Mouse (Mus musculus) hindbrain, embryonic 11.5 days (tissue): Measurements from ENCODE around the gene Maml3. TPM values are rescaled to one million over a fixed set of nuclear protein-coding genes. Genes with fewer than 3 reads are reported as not detected.

Experiments used
- ATAC-seq: fragments of 200-750 bp; cut with Nextera tagmentation; 2 replicates; pipeline ENCODE4 v1.8.0; 2017; ENCODE audit warnings: mild to moderate bottlenecking, moderate TSS enrichment, moderate library complexity; ENCODE audit not compliant: low FRiP score
- DNase-seq: peaks from one replicate; pipeline ENCODE4 v3.0.0-alpha.2; 2015; ENCODE audit warnings: low spot score
- H3K27ac ChIP-seq: fragments of 300-500 bp; sonication (generic); 2 replicates; pipeline ENCODE4 v1.5.1; 2014; ENCODE audit warnings: mild to moderate bottlenecking, low read depth, low read length
- H3K27me3 ChIP-seq: fragments of 300-500 bp; sonication (generic); 2 replicates; pipeline ENCODE4 v1.6.1; 2014; ENCODE audit warnings: mild to moderate bottlenecking, low read length, moderate library complexity, mixed read lengths; ENCODE audit not compliant: control insufficient read depth, insufficient read depth
- H3K36me3 ChIP-seq: fragments of 300-500 bp; sonication (generic); 2 replicates; pipeline ENCODE4 v1.6.1; 2014; ENCODE audit warnings: mild to moderate bottlenecking, low read length, moderate library complexity, mixed read lengths; ENCODE audit not compliant: control insufficient read depth, insufficient read depth
- H3K4me1 ChIP-seq: fragments of 300-500 bp; sonication (generic); replicated peaks from 2 replicates; pipeline ENCODE4 v1.6.1; 2014; ENCODE audit warnings: low read length, mixed read lengths; ENCODE audit not compliant: control insufficient read depth, insufficient read depth
- H3K4me2 ChIP-seq: fragments of 300-500 bp; sonication (generic); replicated peaks from 2 replicates; pipeline ENCODE4 v1.6.1; 2014; ENCODE audit warnings: mild to moderate bottlenecking, low read depth, low read length
- H3K4me3 ChIP-seq: fragments of 300-500 bp; sonication (generic); 2 replicates; pipeline ENCODE4 v1.5.1; 2014; ENCODE audit warnings: low read depth, low read length
- H3K9ac ChIP-seq: fragments of 300-500 bp; sonication (generic); 2 replicates; pipeline ENCODE4 v1.6.1; 2014; ENCODE audit warnings: low read depth, low read length
- H3K9me3 ChIP-seq: fragments of 300-500 bp; sonication (generic); 2 replicates; pipeline ENCODE4 v1.6.1; 2016; ENCODE audit warnings: low read length; ENCODE audit not compliant: control insufficient read depth
- WGBS: fragments of 180-500 bp; shearing (Covaris S2); extraction: QIAGEN DNeasy Blood & Tissue Kit; methylation state at CpG from one replicate; pipeline ENCODE4 v1.1.7; 2014; 5-methylcytosine and 5-hydroxymethylcytosine counted together
- polyA plus RNA-seq: library from polyadenylated mRNA; unstranded; fragments of >200 nt; fragmentation: Nextera tagmentation; extraction: Ambion mirVana; gene quantifications from 2 replicates; pipeline ENCODE4 v1.2.1, GENCODE M21; 2014

Maml3 gene
- polyA plus RNA-seq, 1 experiment from 2014 or later = 7.5 TPM

- Histone ChIP-seq H3K27me3 (no peaks in the 10 kb centered on the region), H3K9ac (no peak overlapping the region), H3K27ac (no peak overlapping the region), H3K4me1 (no peaks in the 10 kb centered on the region), H3K4me3 (no peak overlapping the region), H3K36me3 (no peaks in the 10 kb centered on the region), H3K9me3 (no peaks in the 10 kb centered on the region), H3K4me2 (no peak overlapping the region)
- ATAC-seq (no peak), DNase-seq (no peak)
- WGBS = 84% methylated on average over 9 of the region's 9 CpGs
Observed at GRCm38 (mm10) chr3:52115421-52115820, 10.5 kb upstream of the Maml3 start.

DNA sequence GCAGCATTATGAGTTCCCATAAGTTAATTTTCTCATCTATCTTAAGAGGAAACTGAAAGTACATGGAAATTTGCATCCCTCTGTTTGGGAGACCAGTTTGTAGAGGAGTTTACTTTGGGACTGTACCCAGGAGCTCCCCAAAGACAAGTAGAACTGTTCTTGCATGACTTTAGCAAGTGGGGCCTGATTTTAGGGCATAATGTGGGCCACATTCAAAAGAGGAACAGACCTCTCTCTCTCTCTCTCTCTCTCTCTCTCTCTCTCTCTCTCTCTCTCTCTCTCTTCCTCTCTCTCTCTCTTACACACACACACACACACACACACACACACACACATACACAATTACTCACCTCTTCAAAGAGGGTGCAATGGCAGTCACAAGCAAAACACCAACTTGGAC, 3.2 kb upstream of the Maml3 start:
- H3K4me1 ChIP-seq = no peaks in the 10 kb centered on the region
- ATAC-seq (no peak), DNase-seq (no peak)
- no peak overlapping the region for H3K27ac ChIP-seq
- H3K27me3 ChIP-seq = no peaks in the 10 kb centered on the region
- H3K9me3 ChIP-seq = no peaks in the 10 kb centered on the region
- H3K36me3 ChIP-seq = no peaks in the 10 kb centered on the region
- no peak overlapping the region for H3K4me3 ChIP-seq
- H3K9ac ChIP-seq = no peak overlapping the region
- no peak overlapping the region for H3K4me2 ChIP-seq

GRCm38 (mm10) chr3:52105156-52105555, 280 bp upstream of the Maml3 start:
- no peaks in the 10 kb centered on the region for H3K36me3 ChIP-seq

DNA sequence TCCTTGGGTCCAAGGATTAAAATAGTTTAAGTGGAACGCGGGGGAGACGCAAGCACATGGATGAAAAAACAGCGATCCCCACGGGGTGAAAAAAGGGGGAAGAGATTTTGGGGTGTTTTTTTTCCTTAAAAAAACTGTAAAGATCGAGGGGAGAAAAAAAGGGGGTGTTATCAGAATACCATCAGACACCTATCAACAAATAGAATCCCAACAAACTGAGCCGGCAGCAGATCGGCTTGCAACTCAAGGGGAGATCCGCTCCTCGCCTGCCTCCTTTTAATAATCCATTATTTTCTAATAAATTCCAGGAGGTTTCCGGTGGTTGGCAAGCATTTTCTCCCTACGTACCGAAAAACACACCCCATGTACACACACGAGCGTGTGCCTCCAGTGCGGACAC, 668 bp downstream of the Maml3 start:
- DNase-seq = no peak
- Histone ChIP-seq H3K36me3 (no peaks in the 10 kb centered on the region), H3K4me3 (peak overlapping the region; percentile 87), H3K4me2 (peak overlapping the region; percentile 80), H3K9me3 (no peaks in the 10 kb centered on the region), H3K27me3 (no peaks in the 10 kb centered on the region), H3K9ac (peak overlapping the region; percentile 92), H3K4me1 (no peaks in the 10 kb centered on the region), H3K27ac (peak overlapping the region; percentile 98)
- ATAC-seq = no peak
- WGBS = 1% methylated on average over 16 of the region's 16 CpGs

More at GRCm38 (mm10) chr3:52105156-52105555, 280 bp upstream of the Maml3 start:
- no peak for DNase-seq
- peak overlapping the region; percentile 80 for H3K4me2 ChIP-seq
- no peak for ATAC-seq
- peak overlapping the region; percentile 87 for H3K4me3 ChIP-seq
- H3K4me1 ChIP-seq = no peaks in the 10 kb centered on the region
- peak overlapping the region; percentile 92 for H3K9ac ChIP-seq
- peak overlapping the region; percentile 87 for H3K27ac ChIP-seq
- WGBS = under 1% methylated on average over 16 of the region's 20 CpGs
- H3K27me3 ChIP-seq = no peaks in the 10 kb centered on the region
- no peaks in the 10 kb centered on the region for H3K9me3 ChIP-seq

DNA sequence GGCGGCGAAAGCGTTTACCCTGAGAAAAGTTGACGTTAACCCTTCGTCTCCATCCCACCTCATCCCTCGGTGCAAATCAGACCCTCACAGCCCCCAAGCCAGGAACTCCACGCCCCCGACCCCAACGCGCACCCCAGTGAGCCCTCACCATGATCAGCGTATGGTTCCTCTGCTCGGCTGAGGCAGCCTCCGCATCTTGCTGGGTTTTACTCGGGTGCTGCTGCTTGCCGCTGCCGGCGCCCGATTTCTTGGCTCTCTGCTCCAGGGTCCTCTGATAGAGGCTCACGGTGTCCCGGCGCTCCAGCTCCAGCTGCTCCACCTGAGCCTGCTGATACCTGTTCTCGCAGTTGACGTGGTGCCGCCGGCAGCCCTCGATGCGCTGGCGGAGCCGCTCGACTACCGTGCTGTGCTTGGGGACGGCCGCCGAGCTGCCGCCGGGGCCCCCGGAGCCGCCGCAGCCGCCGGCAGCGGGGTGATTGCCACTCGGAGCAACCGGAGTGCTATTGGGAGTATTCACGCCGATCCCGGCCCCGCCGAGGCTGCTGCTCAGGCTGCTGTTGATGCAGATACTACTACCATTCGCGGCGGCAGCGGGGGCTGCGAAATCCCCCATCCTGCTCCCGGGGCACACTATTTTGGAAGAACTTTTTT, 1.2 kb downstream of the Maml3 start:
- peak overlapping the region; percentile 98 for H3K27ac ChIP-seq
- peak overlapping the region; percentile 87 for H3K4me3 ChIP-seq
- WGBS = 1% methylated on average over 55 of the region's 55 CpGs
- ATAC-seq = no peak
- no peaks in the 10 kb centered on the region for H3K4me1 ChIP-seq
- H3K9ac ChIP-seq = peak overlapping the region; percentile 92
- no peaks in the 10 kb centered on the region for H3K9me3 ChIP-seq
- no peaks in the 10 kb centered on the region for H3K36me3 ChIP-seq
- H3K4me2 ChIP-seq = peak overlapping the region; percentile 80
- peak; percentile 72 for DNase-seq
- no peaks in the 10 kb centered on the region for H3K27me3 ChIP-seq

- ATAC-seq = peak; percentile 82
- WGBS = under 1% methylated on average over 52 of the region's 52 CpGs
Observed at GRCm38 (mm10) chr3:52102601-52103530, 2.0 kb downstream of the Maml3 start.

DNA sequence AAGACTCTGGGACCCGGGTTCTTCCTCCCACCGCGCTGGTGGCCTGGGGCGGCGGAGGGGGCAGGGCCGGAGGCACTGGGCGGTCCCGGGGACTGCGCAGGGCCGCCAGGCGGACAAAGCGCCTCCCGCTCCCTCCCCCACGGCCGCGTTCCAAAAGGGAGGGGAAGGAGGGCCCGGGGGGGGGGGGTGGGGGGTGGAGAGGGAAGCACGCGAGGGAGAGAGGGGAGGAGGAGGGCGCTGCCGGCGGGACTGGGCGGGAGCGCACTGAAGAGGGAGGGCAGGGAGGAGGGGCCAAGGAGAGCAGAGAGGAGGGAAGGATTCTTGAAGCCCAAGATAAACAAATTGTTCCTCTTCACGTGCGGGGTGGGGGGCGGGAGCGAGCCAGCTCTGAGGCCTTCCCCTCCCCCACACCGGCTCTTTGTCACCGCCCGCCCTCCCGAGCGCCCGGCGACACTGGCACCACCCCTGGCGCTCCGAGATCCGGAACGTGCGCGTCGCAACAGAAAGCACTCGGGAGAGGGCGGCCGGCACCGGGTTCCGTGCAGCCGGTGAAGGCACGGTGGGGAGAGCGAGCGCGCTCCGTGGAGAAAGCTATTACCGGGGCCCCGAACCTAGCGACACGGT, 2.8 kb downstream of the Maml3 start:
- H3K27ac ChIP-seq = peak overlapping the region; percentile 98
- peak overlapping the region; percentile 80 for H3K4me2 ChIP-seq
- peak; percentile 92 for DNase-seq
- no peaks in the 10 kb centered on the region for H3K4me1 ChIP-seq
- ATAC-seq = peak; percentile 88
- WGBS = under 1% methylated on average over 37 of the region's 57 CpGs
- H3K4me3 ChIP-seq = peak overlapping the region; percentile 87
- peak overlapping the region; percentile 92 for H3K9ac ChIP-seq
- H3K27me3 ChIP-seq = no peaks in the 10 kb centered on the region
- no peaks in the 10 kb centered on the region for H3K9me3 ChIP-seq
- no peaks in the 10 kb centered on the region for H3K36me3 ChIP-seq

More at GRCm38 (mm10) chr3:52102601-52103530, 2.0 kb downstream of the Maml3 start:
- H3K4me3 ChIP-seq = peak overlapping the region; percentile 87
- no peaks in the 10 kb centered on the region for H3K36me3 ChIP-seq
- no peaks in the 10 kb centered on the region for H3K27me3 ChIP-seq
- peak overlapping the region; percentile 80 for H3K4me2 ChIP-seq
- DNase-seq = peak; percentile 88
- peak overlapping the region; percentile 92 for H3K9ac ChIP-seq
- H3K27ac ChIP-seq = peak overlapping the region; percentile 98
- H3K4me1 ChIP-seq = no peaks in the 10 kb centered on the region
- no peaks in the 10 kb centered on the region for H3K9me3 ChIP-seq

- WGBS = 1% methylated on average over 14 of the region's 14 CpGs
- H3K4me3 ChIP-seq = peak overlapping the region; percentile 87
- H3K27me3 ChIP-seq = no peaks in the 10 kb centered on the region
- peak overlapping the region; percentile 98 for H3K27ac ChIP-seq
- peak overlapping the region; percentile 92 for H3K9ac ChIP-seq
- peak overlapping the region; percentile 80 for H3K4me2 ChIP-seq
- H3K9me3 ChIP-seq = no peaks in the 10 kb centered on the region
- no peaks in the 10 kb centered on the region for H3K36me3 ChIP-seq
- ATAC-seq (peak; percentile 58), DNase-seq (no peak)
- no peaks in the 10 kb centered on the region for H3K4me1 ChIP-seq
Observed at GRCm38 (mm10) chr3:52101401-52101976, 3.4 kb downstream of the Maml3 start.
